Mouse (Mus musculus): ENCODE measurements around the gene Fam49a. TPM values are rescaled to one million over a fixed set of nuclear protein-coding genes. Genes with fewer than 3 reads are reported as not detected.
"Not testable (repeated sequence)": the region's sequence is repeated elsewhere in the genome, so short reads cannot be mapped to it uniquely, and the experiment has no call there.

The Fam49a gene
- polyA plus RNA-seq, 1 experiment from 2014 or later = 12.6 TPM

- 6% methylated on average over 18 of the region's 18 CpGs for WGBS
- H3K4me2 ChIP-seq (ENCODE audit: low read depth, low read length) = peak overlapping the region; percentile 80
- H3K9me3 ChIP-seq (replicated peaks; ENCODE audit: control insufficient read depth, low read length) = no peaks in the 10 kb centered on the region
- peaks cover 3% of the 10 kb centered on the region; the same call in 1 of the 2 replicates for H3K4me1 ChIP-seq (ENCODE audit: control insufficient read depth, insufficient read depth, low read length)
- peak overlapping the region; percentile 87 for H3K27ac ChIP-seq (ENCODE audit: low read length)
- no peaks in the 10 kb centered on the region for H3K36me3 ChIP-seq (ENCODE audit: control insufficient read depth, insufficient read depth, low read length)
- H3K27me3 ChIP-seq (ENCODE audit: control insufficient read depth, insufficient read depth, low read length) = no peaks in the 10 kb centered on the region
- ATAC-seq (ENCODE audit: insufficient read depth, low FRiP score) = peak; percentile 89
- H3K4me3 ChIP-seq (replicated peaks; ENCODE audit: low read length) = peak overlapping the region; percentile 41
- H3K9ac ChIP-seq (ENCODE audit: low read length) = peak overlapping the region; percentile 68
These were observed 61.8 kb downstream of the Fam49a start for GRCm38 (mm10) chr12:12323616-12324223.

GRCm38 (mm10) chr12:12324266-12324665 is 62.3 kb downstream of the Fam49a start:
- H3K9ac ChIP-seq (ENCODE audit: low read length); H3K27ac ChIP-seq (ENCODE audit: low read length): not testable (repeated sequence)
- 95% methylated on average over 22 of the region's 22 CpGs for WGBS

GRCm38 (mm10) chr12:12333526-12334310 is 71.8 kb downstream of the Fam49a start:
- H3K4me1 ChIP-seq (ENCODE audit: control insufficient read depth, insufficient read depth, low read length) = no peaks in the 10 kb centered on the region
- no peak overlapping the region for H3K4me2 ChIP-seq (ENCODE audit: low read depth, low read length)
- no peak for ATAC-seq (ENCODE audit: insufficient read depth, low FRiP score)
- WGBS = 90% methylated on average over 11 of the region's 11 CpGs
- no peak overlapping the region for H3K4me3 ChIP-seq (replicated peaks; ENCODE audit: low read length)
- H3K9me3 ChIP-seq (replicated peaks; ENCODE audit: control insufficient read depth, low read length) = no peaks in the 10 kb centered on the region
- H3K36me3 ChIP-seq (ENCODE audit: control insufficient read depth, insufficient read depth, low read length) = no peaks in the 10 kb centered on the region
- no peak overlapping the region for H3K27ac ChIP-seq (ENCODE audit: low read length)
- no peaks in the 10 kb centered on the region for H3K27me3 ChIP-seq (ENCODE audit: control insufficient read depth, insufficient read depth, low read length)
- no peak overlapping the region for H3K9ac ChIP-seq (ENCODE audit: low read length)

More at GRCm38 (mm10) chr12:12324266-12324665, 62.3 kb downstream of the Fam49a start:
- not testable (repeated sequence) for ATAC-seq (ENCODE audit: insufficient read depth, low FRiP score); H3K4me1 ChIP-seq (ENCODE audit: control insufficient read depth, insufficient read depth, low read length); H3K9me3 ChIP-seq (replicated peaks; ENCODE audit: control insufficient read depth, low read length); H3K27me3 ChIP-seq (ENCODE audit: control insufficient read depth, insufficient read depth, low read length); H3K36me3 ChIP-seq (ENCODE audit: control insufficient read depth, insufficient read depth, low read length)
- Histone ChIP-seq H3K4me3 (replicated peaks; ENCODE audit: low read length) (peak overlapping the region; percentile 41; the same call in 1 of the 2 replicates), H3K4me2 (ENCODE audit: low read depth, low read length) (peak overlapping the region; percentile 80)

- Histone ChIP-seq H3K9me3 (replicated peaks; ENCODE audit: control insufficient read depth, low read length) (no peaks in the 10 kb centered on the region), H3K4me3 (replicated peaks; ENCODE audit: low read length) (no peak overlapping the region), H3K27ac (ENCODE audit: low read length) (no peak overlapping the region), H3K36me3 (ENCODE audit: control insufficient read depth, insufficient read depth, low read length) (no peaks in the 10 kb centered on the region), H3K4me2 (ENCODE audit: low read depth, low read length) (no peak overlapping the region), H3K4me1 (ENCODE audit: control insufficient read depth, insufficient read depth, low read length) (no peaks in the 10 kb centered on the region), H3K27me3 (ENCODE audit: control insufficient read depth, insufficient read depth, low read length) (no peaks in the 10 kb centered on the region), H3K9ac (ENCODE audit: low read length) (no peak overlapping the region)
- ATAC-seq (ENCODE audit: insufficient read depth, low FRiP score) = no peak
- WGBS = 77% methylated on average over 5 of the region's 5 CpGs
These were observed 72.5 kb downstream of the Fam49a start for GRCm38 (mm10) chr12:12334486-12334885.

- no peaks in the 10 kb centered on the region for H3K27me3 ChIP-seq (ENCODE audit: control insufficient read depth, insufficient read depth, low read length)
- H3K4me3 ChIP-seq (replicated peaks; ENCODE audit: low read length) = no peak overlapping the region
- H3K36me3 ChIP-seq (ENCODE audit: control insufficient read depth, insufficient read depth, low read length) = no peaks in the 10 kb centered on the region
- no peak for ATAC-seq (ENCODE audit: insufficient read depth, low FRiP score)
- no peaks in the 10 kb centered on the region for H3K9me3 ChIP-seq (replicated peaks; ENCODE audit: control insufficient read depth, low read length)
- H3K27ac ChIP-seq (ENCODE audit: low read length) = no peak overlapping the region
- 80% methylated on average over 7 of the region's 7 CpGs for WGBS
- H3K9ac ChIP-seq (ENCODE audit: low read length) = no peak overlapping the region
- no peak overlapping the region for H3K4me2 ChIP-seq (ENCODE audit: low read depth, low read length)
- H3K4me1 ChIP-seq (ENCODE audit: control insufficient read depth, insufficient read depth, low read length) = no peaks in the 10 kb centered on the region
These were observed 73.6 kb downstream of the Fam49a start for GRCm38 (mm10) chr12:12335566-12335965.

GRCm38 (mm10) chr12:12337378-12337777 is 75.4 kb downstream of the Fam49a start:
- Histone ChIP-seq H3K4me1 (ENCODE audit: control insufficient read depth, insufficient read depth, low read length) (no peaks in the 10 kb centered on the region), H3K4me3 (replicated peaks; ENCODE audit: low read length) (no peak overlapping the region), H3K27ac (ENCODE audit: low read length) (no peak overlapping the region), H3K9ac (ENCODE audit: low read length) (no peak overlapping the region), H3K4me2 (ENCODE audit: low read depth, low read length) (no peak overlapping the region), H3K27me3 (ENCODE audit: control insufficient read depth, insufficient read depth, low read length) (no peaks in the 10 kb centered on the region), H3K9me3 (replicated peaks; ENCODE audit: control insufficient read depth, low read length) (no peaks in the 10 kb centered on the region), H3K36me3 (ENCODE audit: control insufficient read depth, insufficient read depth, low read length) (no peaks in the 10 kb centered on the region)
- 88% methylated on average over 6 of the region's 6 CpGs for WGBS
- no peak for ATAC-seq (ENCODE audit: insufficient read depth, low FRiP score)

- Histone ChIP-seq H3K4me2 (ENCODE audit: low read depth, low read length) (no peak overlapping the region), H3K27me3 (ENCODE audit: control insufficient read depth, insufficient read depth, low read length) (no peaks in the 10 kb centered on the region), H3K9me3 (replicated peaks; ENCODE audit: control insufficient read depth, low read length) (no peaks in the 10 kb centered on the region), H3K9ac (ENCODE audit: low read length) (no peak overlapping the region), H3K27ac (ENCODE audit: low read length) (no peak overlapping the region), H3K36me3 (ENCODE audit: control insufficient read depth, insufficient read depth, low read length) (no peaks in the 10 kb centered on the region), H3K4me1 (ENCODE audit: control insufficient read depth, insufficient read depth, low read length) (no peaks in the 10 kb centered on the region), H3K4me3 (replicated peaks; ENCODE audit: low read length) (no peak overlapping the region)
- WGBS = 95% methylated on average over 2 of the region's 2 CpGs
- ATAC-seq (ENCODE audit: insufficient read depth, low FRiP score) = no peak
These were observed 81.4 kb downstream of the Fam49a start for GRCm38 (mm10) chr12:12343320-12343719.

- Histone ChIP-seq H3K9me3 (replicated peaks; ENCODE audit: control insufficient read depth, low read length) (no peaks in the 10 kb centered on the region), H3K4me3 (replicated peaks; ENCODE audit: low read length) (no peak overlapping the region), H3K4me2 (ENCODE audit: low read depth, low read length) (no peak overlapping the region), H3K4me1 (ENCODE audit: control insufficient read depth, insufficient read depth, low read length) (no peaks in the 10 kb centered on the region), H3K27me3 (ENCODE audit: control insufficient read depth, insufficient read depth, low read length) (no peaks in the 10 kb centered on the region), H3K27ac (ENCODE audit: low read length) (no peak overlapping the region), H3K36me3 (ENCODE audit: control insufficient read depth, insufficient read depth, low read length) (no peaks in the 10 kb centered on the region), H3K9ac (ENCODE audit: low read length) (no peak overlapping the region)
- no peak for ATAC-seq (ENCODE audit: insufficient read depth, low FRiP score)
- WGBS = 94% methylated on average over 2 of the region's 2 CpGs
These were observed 86.7 kb downstream of the Fam49a start for GRCm38 (mm10) chr12:12348625-12349024.

GRCm38 (mm10) chr12:12349645-12350288 is 87.8 kb downstream of the Fam49a start:
- H3K27me3 ChIP-seq (ENCODE audit: control insufficient read depth, insufficient read depth, low read length) = no peaks in the 10 kb centered on the region
- H3K4me2 ChIP-seq (ENCODE audit: low read depth, low read length) = no peak overlapping the region
- no peak overlapping the region for H3K9ac ChIP-seq (ENCODE audit: low read length)
- ATAC-seq (ENCODE audit: insufficient read depth, low FRiP score) = no peak
- no peaks in the 10 kb centered on the region for H3K36me3 ChIP-seq (ENCODE audit: control insufficient read depth, insufficient read depth, low read length)
- no peak overlapping the region for H3K4me3 ChIP-seq (replicated peaks; ENCODE audit: low read length)
- H3K4me1 ChIP-seq (ENCODE audit: control insufficient read depth, insufficient read depth, low read length) = peaks cover 4% of the 10 kb centered on the region
- no peaks in the 10 kb centered on the region for H3K9me3 ChIP-seq (replicated peaks; ENCODE audit: control insufficient read depth, low read length)
- 77% methylated on average over 6 of the region's 6 CpGs for WGBS
- no peak overlapping the region for H3K27ac ChIP-seq (ENCODE audit: low read length)

Measured in stomach, embryonic 16.5 days (tissue).